Mouse (Mus musculus): ENCODE measurements at regions not wholly inside any gene's neighbourhood (a gene's known extent, or its start where the extent isn't known, plus 50 kb on each side); places are given as distances from the start of the nearest gene placed in this dataset.
A peak's percentile ranks its signal among the peaks of the same experiment; 100 is the strongest.

DNA sequence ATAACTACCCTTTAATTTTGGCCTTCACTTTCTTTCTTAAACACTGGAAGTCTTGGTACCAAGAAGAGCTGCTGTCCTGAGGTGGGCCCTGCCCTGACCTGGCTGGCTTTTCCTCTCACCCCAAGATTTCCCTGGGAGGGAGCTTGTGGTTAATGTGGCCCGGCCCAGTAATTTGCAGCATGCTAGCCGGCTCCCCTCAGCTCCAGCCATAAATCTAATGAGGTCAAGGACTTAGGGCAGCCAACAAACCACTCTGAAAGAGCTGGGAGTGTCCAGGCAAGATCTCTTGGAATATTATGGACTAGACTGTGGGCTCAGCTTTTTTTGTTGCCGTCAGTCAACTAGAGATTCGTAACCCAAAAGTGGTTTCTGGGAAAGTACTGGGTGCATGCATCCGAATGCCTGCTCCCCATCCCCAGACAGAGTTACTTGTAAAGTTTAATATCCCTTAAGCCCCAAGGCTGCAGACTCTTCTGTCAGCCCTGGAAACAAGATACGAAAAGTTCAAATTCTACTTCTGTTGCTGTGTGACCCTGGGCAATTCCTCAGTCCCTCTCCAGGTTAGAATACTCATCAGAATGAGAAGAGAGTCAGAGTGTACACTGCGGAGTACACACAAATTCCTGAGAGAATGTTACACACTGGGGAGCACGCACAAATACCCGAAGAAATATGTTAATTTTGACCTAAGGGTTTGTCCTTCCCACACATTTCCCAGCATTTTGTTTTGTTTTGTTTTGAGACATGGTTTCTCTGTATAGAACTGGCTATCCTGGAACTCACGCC is 150.8 kb upstream of the Dapk1 start:
- Histone ChIP-seq H3K9me3 (replicated peaks) (no peaks in the 10 kb centered on the region), H3K4me1 (peaks cover 9% of the 10 kb centered on the region), H3K4me2 (no peak overlapping the region), H3K36me3 (ENCODE audit: poor library complexity, severe bottlenecking) (no peaks in the 10 kb centered on the region), H3K4me3 (no peak overlapping the region), H3K27me3 (no peaks in the 10 kb centered on the region), H3K9ac (no peak overlapping the region), H3K27ac (no peak overlapping the region)
- no peak for ATAC-seq
- 86% methylated on average over 10 of the region's 10 CpGs for WGBS

DNA sequence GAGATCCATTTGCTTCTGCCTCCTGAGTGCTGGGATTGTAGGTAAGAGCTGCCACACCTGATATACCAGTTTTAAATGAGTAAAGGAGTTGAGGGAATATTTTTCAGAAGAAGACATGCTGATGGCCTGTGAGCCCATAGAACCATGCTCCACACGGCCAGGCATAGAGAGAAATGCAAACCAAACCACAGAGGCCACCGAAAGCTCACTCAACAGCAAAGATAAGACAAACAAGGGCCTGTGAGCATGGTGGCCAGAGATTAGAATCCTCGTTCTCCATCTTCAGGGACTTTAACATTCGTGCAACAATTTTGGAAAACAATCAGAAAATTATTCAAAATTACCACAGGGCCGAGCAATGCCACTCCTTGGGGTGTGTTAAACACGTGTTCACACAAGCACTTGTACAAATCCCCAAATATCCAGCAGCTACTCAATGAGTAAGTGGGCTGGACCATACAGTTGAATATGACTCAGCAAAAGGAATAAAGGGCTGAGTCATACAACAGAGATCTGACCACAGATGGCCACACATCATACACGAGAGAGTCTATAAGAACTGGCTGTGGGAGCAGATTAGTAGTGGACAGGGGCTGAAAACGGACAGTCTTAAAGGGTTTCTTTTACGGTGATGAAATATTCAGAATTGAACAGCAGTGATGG is 147.8 kb upstream of the Dapk1 start:
- WGBS, result 91% methylated on average over 9 of the region's 9 CpGs
- H3K4me1 ChIP-seq, result peaks cover 9% of the 10 kb centered on the region
- no peak overlapping the region for H3K27ac ChIP-seq
- H3K4me2 ChIP-seq, result no peak overlapping the region
- H3K9ac ChIP-seq, result no peak overlapping the region
- H3K36me3 ChIP-seq (ENCODE audit: poor library complexity, severe bottlenecking), result no peaks in the 10 kb centered on the region
- no peaks in the 10 kb centered on the region for H3K27me3 ChIP-seq
- ATAC-seq, result no peak
- no peaks in the 10 kb centered on the region for H3K9me3 ChIP-seq (replicated peaks)
- H3K4me3 ChIP-seq, result no peak overlapping the region

DNA sequence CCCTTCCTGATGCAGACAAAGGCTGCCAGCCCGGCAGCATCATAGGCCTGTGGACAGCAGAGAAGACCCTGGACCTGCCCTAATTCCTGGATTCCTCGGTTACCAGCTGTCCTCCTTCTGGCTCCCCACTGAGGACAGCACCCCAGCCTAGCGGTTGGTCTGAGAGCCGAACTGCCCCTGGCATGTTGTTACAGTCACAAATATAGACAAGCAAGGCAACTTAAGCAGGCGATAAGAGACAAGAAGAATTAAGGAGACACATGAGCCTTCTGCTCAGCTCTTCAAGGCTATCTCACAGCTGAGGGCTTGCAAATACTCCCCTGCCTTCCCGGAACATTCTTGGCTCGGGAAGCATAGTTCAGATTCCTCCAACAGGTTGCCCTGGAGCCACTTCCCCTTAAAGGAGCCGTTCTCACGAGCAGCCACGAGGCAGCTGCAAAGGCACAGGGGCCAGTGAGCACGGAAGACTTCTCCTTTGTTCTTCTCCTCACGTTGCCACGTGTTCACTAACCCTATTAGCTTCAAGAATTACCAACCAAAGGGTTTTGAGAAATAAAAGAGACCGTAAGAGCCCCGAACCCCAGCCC is 146.6 kb upstream of the Dapk1 start:
- Histone ChIP-seq H3K9me3 (replicated peaks) (no peaks in the 10 kb centered on the region), H3K27ac (no peak overlapping the region), H3K27me3 (no peaks in the 10 kb centered on the region), H3K4me1 (peaks cover 9% of the 10 kb centered on the region), H3K4me3 (no peak overlapping the region), H3K9ac (no peak overlapping the region), H3K4me2 (0 out of 2 replicates have a peak overlapping the region, but pooled peaks have one; percentile 13), H3K36me3 (ENCODE audit: poor library complexity, severe bottlenecking) (no peaks in the 10 kb centered on the region)
- ATAC-seq, result no peak
- 34% methylated on average over 15 of the region's 15 CpGs for WGBS

DNA sequence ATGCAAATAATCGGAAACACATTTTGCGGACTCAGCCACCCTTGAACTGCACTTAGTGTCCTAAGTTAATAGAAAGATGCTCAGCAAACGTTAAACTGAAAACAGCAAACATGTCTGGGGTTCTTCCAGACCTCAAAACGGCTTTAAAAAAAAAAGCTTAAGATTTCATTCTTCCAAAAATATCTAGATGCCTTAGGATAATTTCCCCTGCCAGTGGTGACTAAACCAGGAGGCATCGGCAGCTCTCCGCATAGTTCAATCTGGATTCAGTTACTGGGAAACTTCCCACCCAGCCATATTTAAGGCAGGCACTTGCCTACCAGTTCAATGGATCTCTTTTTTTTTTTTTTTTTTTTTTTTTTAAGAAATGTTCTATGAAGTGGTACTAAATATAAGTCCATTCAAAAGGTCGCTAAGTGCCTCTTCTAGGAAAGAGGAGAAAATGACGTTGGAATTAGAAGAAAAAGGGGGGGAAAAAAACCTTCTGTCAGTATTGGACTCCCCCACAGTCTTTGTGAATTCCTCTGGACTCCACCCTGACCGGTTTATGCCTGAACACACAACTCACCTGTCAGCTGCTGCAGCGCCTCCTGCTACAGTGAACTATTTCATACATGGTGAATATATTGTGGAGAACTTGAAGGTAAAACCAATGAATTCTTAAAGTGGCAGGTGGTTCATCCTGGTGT is 145.7 kb upstream of the Dapk1 start:
- Histone ChIP-seq H3K9ac (no peak overlapping the region), H3K4me1 (peaks cover 9% of the 10 kb centered on the region), H3K27me3 (no peaks in the 10 kb centered on the region), H3K36me3 (ENCODE audit: poor library complexity, severe bottlenecking) (no peaks in the 10 kb centered on the region), H3K27ac (no peak overlapping the region), H3K9me3 (replicated peaks) (no peaks in the 10 kb centered on the region), H3K4me3 (no peak overlapping the region), H3K4me2 (no peak overlapping the region)
- 78% methylated on average over 10 of the region's 10 CpGs for WGBS
- ATAC-seq, result no peak

DNA sequence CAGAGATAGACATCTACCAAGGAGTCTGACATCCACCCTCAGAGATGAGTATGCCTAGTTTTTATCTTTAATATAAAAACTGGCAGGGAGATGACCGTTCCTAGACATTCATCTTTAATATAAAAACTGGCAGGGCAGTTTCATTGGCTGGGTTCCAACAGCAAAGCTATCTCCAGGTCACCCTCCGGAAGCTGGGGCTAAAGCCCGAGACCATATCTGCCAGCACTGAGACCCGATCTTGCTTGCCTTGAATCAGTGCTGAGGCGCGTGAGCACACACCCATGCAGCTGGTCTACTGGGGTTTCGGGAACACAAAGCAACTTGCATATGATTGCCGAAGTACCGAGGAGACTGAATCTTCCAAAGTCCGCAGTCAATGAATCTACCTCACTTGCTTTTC is 144.5 kb upstream of the Dapk1 start:
- Histone ChIP-seq H3K27ac (no peak overlapping the region), H3K27me3 (no peaks in the 10 kb centered on the region), H3K9ac (no peak overlapping the region), H3K4me1 (peaks cover 9% of the 10 kb centered on the region), H3K4me2 (no peak overlapping the region), H3K9me3 (replicated peaks) (no peaks in the 10 kb centered on the region), H3K4me3 (no peak overlapping the region), H3K36me3 (ENCODE audit: poor library complexity, severe bottlenecking) (no peaks in the 10 kb centered on the region)
- ATAC-seq, result no peak
- 97% methylated on average over 10 of the region's 10 CpGs for WGBS

DNA sequence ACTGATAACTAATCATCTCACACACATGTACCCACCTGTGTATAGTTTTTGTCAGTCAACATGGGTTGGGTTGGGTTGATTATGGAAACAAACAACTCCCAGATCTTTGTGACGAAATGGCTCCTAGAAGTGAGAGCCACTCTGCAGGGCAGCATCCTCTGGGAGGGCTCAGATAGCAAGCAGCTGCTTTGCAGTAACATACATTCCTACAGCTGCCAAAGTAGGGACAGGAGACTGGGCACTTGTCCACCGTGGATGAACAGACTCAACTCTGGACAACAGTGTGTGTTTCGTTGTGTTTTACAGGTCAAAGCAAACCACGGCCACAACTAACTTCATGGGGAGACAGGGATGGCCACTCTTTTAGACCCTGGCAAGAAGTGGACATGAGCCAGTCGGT is 142.7 kb upstream of the Dapk1 start:
- no peaks in the 10 kb centered on the region for H3K36me3 ChIP-seq (ENCODE audit: poor library complexity, severe bottlenecking)
- no peak for ATAC-seq
- no peaks in the 10 kb centered on the region for H3K9me3 ChIP-seq (replicated peaks)
- 87% methylated on average over 5 of the region's 5 CpGs for WGBS
- peaks cover 9% of the 10 kb centered on the region for H3K4me1 ChIP-seq
- no peak overlapping the region for H3K4me3 ChIP-seq
- H3K27ac ChIP-seq, result no peak overlapping the region
- H3K9ac ChIP-seq, result no peak overlapping the region
- H3K27me3 ChIP-seq, result no peaks in the 10 kb centered on the region
- no peak overlapping the region for H3K4me2 ChIP-seq

DNA sequence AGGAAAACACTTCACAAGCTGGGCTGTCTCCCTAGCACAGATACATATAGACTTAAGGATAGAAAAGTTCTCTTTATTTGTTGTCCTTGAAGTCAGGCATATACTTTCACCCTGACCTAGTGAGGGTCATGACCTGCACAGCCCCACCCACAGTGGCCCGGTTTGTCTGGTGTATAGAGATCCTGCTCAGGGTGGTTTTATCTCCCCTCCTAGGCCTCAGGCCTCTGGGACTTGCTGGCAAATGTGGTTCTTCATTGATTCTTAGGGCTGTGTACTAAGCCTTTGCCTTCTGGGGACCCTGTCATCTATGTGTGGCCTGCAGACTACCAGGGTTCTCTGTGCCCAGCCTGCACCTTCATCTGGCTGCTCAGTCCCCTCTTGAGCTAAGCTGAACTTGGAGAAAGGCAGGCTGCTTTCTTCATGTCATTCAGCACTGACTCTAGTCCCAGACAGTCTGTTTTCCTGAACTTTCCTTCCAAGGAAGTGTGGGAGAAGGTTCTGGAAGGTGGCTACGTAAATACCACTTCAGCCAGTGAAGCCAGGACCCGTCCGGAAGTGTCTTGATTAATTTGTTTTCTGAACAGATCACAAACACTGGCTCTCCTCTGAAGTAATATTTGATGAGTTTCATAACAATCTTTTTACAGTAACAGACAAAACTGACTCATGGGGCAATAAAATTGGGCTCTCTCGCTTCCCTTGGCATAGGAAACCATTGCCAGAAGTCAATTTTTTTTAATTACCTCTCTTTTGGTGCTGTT is 135.0 kb upstream of the Dapk1 start:
- Histone ChIP-seq H3K36me3 (ENCODE audit: poor library complexity, severe bottlenecking) (no peaks in the 10 kb centered on the region), H3K27ac (no peak overlapping the region), H3K4me3 (no peak overlapping the region), H3K4me2 (no peak overlapping the region), H3K4me1 (0 out of 2 replicates have a peak, but pooled peaks cover 5% of the 10 kb centered on the region), H3K27me3 (no peaks in the 10 kb centered on the region), H3K9ac (no peak overlapping the region), H3K9me3 (replicated peaks) (no peaks in the 10 kb centered on the region)
- no peak for ATAC-seq
- 91% methylated on average over 5 of the region's 5 CpGs for WGBS

DNA sequence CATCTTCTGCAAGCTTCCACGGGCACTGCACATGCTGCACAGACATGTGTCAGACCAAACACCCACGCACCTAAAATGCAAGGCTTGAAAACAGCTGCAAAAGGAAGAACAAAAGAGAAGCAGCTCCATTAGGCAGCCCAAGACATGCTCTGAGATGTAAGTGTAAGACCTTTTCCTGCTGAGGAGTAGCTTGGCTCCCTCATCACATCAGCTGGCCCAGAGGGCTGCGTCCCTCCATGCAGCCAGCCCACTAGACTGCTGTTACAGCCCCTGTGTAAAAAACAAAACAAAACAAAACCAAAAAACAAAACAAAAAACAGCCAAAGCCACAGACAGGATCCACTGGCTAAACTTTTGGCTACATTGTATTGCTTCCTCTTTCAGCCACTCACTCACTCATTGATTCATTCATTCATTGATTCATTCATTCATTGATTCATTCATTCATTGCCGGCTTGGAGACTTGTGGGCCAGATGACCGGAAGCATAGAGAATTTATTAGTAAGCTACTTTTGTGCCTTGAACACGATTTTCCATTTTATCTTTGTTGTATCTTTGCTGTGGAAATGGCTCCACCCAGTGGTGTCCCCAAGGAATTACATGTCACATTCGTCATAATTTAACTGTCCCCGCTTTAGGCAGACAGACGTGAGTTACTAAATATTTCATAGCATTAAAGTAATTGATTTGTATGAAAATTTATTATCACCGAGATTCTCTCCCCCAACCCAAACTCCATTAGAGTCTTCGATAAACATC is 133.7 kb upstream of the Dapk1 start:
- Histone ChIP-seq H3K36me3 (ENCODE audit: poor library complexity, severe bottlenecking) (no peaks in the 10 kb centered on the region), H3K27ac (no peak overlapping the region), H3K9ac (no peak overlapping the region), H3K4me2 (no peak overlapping the region), H3K27me3 (no peaks in the 10 kb centered on the region), H3K4me1 (0 out of 2 replicates have a peak, but pooled peaks cover 5% of the 10 kb centered on the region), H3K4me3 (no peak overlapping the region), H3K9me3 (replicated peaks) (no peaks in the 10 kb centered on the region)
- 22% methylated on average over 11 of the region's 11 CpGs for WGBS
- 0 out of 2 replicates have a peak, but pooled peaks have one; percentile 10 for ATAC-seq

DNA sequence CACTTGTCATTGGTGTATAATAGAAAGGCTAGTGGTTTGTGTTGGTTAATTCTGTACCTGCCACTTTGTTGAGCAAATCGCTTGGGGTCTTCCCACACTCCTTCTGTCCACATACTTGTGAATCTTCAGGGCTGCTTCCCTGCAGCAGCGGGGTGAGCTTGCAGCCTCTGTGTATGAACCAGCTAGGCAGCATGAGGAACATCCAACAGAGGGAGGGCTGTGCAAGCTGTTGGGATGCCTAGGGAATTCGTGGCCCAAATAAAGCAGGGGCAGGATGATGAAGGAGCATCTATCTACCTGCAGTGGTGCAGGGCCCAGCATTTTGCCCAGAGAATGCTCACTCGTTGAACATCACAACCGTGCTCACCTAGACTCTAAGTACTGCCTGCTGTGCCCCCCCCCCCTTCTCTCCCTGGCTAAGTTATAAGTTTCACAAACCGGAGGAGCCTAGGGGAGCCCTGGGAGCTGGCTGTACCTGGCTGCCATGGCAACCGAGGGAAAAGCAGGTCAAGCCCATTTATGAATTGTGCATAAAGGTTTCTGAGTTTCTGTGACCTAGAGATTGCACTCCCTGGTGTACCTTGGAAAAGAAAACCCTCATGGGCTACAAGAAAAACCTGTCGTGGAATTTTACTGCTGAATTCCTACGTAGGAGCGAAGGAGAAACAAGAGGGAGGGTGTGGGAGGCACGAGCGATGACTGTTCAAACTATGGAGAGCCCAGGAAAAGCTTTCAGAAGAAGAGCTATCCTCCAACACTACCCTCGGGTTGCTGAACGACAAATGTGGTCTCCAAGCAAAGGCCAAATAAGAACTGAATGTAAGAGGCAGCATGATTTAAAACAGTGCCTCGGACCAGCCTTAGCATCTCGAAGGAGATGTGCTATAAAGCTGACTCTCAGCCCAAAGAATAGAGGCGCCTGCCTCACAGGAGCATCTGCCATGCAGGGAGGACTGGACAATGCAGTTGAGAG is 131.0 kb upstream of the Dapk1 start:
- Histone ChIP-seq H3K27ac (no peak overlapping the region), H3K4me2 (no peak overlapping the region), H3K27me3 (0 out of 2 replicates have a peak, but pooled peaks cover 3% of the 10 kb centered on the region), H3K9ac (no peak overlapping the region), H3K4me1 (0 out of 2 replicates have a peak, but pooled peaks cover 5% of the 10 kb centered on the region), H3K9me3 (replicated peaks) (no peaks in the 10 kb centered on the region), H3K4me3 (no peak overlapping the region), H3K36me3 (ENCODE audit: poor library complexity, severe bottlenecking) (no peaks in the 10 kb centered on the region)
- WGBS, result 74% methylated on average over 17 of the region's 17 CpGs
- ATAC-seq, result no peak

DNA sequence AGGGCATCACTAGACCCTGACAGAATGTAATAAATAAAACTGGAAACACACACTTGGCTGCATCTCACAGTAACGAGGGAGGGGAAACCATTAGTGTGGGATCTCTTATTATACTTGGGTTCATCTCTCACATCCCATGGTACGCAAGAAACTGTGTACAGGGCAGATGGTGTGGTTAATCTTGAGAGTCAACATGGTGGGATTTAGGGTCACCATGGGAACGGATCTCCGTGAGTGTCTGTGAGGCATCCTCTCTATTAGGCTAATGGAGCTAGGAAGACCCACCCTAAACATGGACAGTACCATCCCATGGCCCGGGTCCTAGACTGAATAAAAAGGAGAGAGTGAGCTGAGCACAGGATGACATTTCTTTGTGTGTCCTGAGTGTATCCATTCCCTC is 130.1 kb upstream of the Dapk1 start:
- no peaks in the 10 kb centered on the region for H3K36me3 ChIP-seq (ENCODE audit: poor library complexity, severe bottlenecking)
- H3K27ac ChIP-seq, result no peak overlapping the region
- no peak overlapping the region for H3K4me2 ChIP-seq
- 0 out of 2 replicates have a peak, but pooled peaks cover 3% of the 10 kb centered on the region for H3K27me3 ChIP-seq
- H3K4me3 ChIP-seq, result no peak overlapping the region
- H3K9ac ChIP-seq, result no peak overlapping the region
- H3K4me1 ChIP-seq, result 0 out of 2 replicates have a peak, but pooled peaks cover 5% of the 10 kb centered on the region
- ATAC-seq, result no peak
- WGBS, result 66% methylated on average over 5 of the region's 5 CpGs
- no peaks in the 10 kb centered on the region for H3K9me3 ChIP-seq (replicated peaks)
